Mouse (Mus musculus): ENCODE measurements around the gene Tekt3. TPM values are rescaled to one million over a fixed set of nuclear protein-coding genes. Genes with fewer than 3 reads are reported as not detected.
A peak's percentile ranks its signal among the peaks of the same experiment; 100 is the strongest.

Tekt3 gene
- polyA plus RNA-seq, 1 experiment = not detected

DNA sequence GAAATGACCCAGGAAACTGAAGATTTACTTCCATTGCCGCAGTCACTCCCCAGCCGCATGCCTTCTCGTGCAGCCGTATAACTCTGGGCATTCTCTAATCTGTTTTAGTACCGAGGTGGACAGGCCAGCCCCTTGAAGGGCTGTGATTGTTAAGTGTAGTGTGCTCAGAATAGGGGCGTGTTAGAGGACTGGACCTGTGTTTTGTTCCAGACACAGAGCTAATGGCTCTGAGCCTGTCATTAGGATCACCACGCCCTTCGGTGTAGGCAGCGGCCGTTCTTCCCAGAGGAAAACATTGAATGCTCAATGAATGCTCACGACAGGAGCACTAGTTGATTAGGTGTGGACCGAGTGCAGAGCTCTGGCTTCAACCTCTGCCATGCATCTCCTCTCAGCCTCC lies 68.4 kb downstream of the Tekt3 start:
- Histone ChIP-seq H3K27ac (ENCODE audit: insufficient read depth, low read length) (no peak overlapping the region), H3K4me3 (ENCODE audit: insufficient read depth, low read length) (no peak overlapping the region), H3K4me1 (ENCODE audit: control insufficient read depth, insufficient read depth, low read length) (peaks cover 10% of the 10 kb centered on the region)
- TF ChIP-seq POLR2A (IDR thresholded peaks at IDR 0.05; ENCODE audit: low read depth, low read length) (no peak), CTCF (IDR thresholded peaks at IDR 0.05; ENCODE audit: borderline replicate concordance, insufficient read depth, low read length) (no peak)

DNA sequence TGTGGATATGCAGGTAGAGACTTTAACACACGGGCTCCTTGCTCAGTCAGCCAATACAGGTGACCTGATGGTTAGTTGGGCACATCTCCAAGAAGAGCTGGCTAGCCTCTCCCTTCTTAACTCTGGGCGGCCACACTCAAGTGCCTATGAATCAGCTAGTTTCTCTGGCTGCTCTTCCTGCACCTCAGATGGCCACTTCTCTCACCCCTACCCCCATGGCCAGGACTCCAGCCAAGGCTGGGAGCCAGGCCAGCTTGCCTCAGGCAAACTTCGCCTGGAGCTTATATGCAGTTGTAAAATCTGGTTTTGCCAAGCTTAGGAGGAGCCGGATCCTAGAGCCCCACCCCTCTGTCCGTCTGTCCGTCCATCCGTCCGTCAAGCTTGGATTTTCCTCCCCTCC lies 69.0 kb downstream of the Tekt3 start:
- TF ChIP-seq POLR2A (IDR thresholded peaks at IDR 0.05; ENCODE audit: low read depth, low read length) (no peak), CTCF (IDR thresholded peaks at IDR 0.05; ENCODE audit: borderline replicate concordance, insufficient read depth, low read length) (no peak)
- peak overlapping the region; percentile 38; the same call in 1 of the 2 replicates for H3K27ac ChIP-seq (ENCODE audit: insufficient read depth, low read length)
- H3K4me1 ChIP-seq (ENCODE audit: control insufficient read depth, insufficient read depth, low read length) = peaks cover 14% of the 10 kb centered on the region
- H3K4me3 ChIP-seq (ENCODE audit: insufficient read depth, low read length) = peak overlapping the region; percentile 77

DNA sequence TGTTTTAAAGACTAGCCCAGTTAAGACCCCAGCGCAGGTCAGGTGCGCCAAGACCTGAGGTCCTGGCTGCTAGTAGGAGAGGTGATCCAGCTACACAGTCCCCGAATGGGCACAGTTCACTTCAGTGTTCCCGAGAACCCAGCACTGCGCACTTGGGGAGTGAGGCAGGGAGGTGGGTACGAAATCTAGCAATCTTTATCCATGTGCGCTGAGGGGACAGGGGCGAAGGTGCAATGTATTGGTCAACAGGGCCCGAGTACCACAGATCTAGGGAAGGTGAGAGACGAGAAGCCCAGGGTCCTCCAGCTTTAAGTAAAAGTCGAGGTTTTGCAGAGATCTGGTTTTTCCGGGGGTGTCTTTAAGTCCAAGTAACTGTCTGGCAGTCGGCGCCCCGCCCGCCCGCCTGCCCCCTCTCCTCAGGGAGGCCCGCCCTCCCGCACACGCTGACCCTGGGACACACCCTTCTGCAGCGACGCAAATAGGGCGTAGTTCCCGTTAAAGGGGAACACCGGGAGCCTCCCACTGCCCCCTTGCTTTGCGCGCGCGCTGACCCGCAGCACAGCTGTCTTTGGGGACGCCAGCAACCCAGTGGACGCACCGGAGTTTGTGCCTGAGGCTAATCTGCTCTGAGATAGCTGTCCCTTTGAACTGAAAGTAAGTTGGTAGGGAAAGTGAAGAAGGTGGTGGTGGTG lies 69.7 kb downstream of the Tekt3 start:
- peak overlapping the region; percentile 77 for H3K4me3 ChIP-seq (ENCODE audit: insufficient read depth, low read length)
- TF ChIP-seq CTCF (IDR thresholded peaks at IDR 0.05; ENCODE audit: borderline replicate concordance, insufficient read depth, low read length) (no peak), POLR2A (IDR thresholded peaks at IDR 0.05; ENCODE audit: low read depth, low read length) (peak; percentile 83)
- H3K4me1 ChIP-seq (ENCODE audit: control insufficient read depth, insufficient read depth, low read length) = peaks cover 14% of the 10 kb centered on the region
- H3K27ac ChIP-seq (ENCODE audit: insufficient read depth, low read length) = peak overlapping the region; percentile 60

DNA sequence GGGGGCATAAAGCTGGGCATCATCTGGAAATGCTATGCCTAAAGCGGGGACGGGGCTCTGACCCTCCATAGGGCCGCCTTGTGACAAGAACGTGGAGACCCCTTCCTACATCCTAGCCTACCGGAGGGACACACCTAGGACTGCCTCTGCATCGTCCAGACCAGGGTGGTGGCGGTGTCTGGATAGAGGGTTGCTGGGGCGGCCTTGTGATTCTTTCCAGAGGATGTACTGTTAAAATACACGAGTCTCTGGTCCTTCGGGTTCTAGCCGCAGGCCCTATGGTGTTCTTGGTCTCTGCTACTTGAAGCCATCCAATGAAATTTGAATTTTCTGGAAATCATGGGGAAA lies 70.2 kb downstream of the Tekt3 start:
- Histone ChIP-seq H3K4me1 (ENCODE audit: control insufficient read depth, insufficient read depth, low read length) (peaks cover 14% of the 10 kb centered on the region), H3K27ac (ENCODE audit: insufficient read depth, low read length) (peak overlapping the region; percentile 60), H3K4me3 (ENCODE audit: insufficient read depth, low read length) (peak overlapping the region; percentile 77)
- TF ChIP-seq POLR2A (IDR thresholded peaks at IDR 0.05; ENCODE audit: low read depth, low read length) (no peak), CTCF (IDR thresholded peaks at IDR 0.05; ENCODE audit: borderline replicate concordance, insufficient read depth, low read length) (no peak)

DNA sequence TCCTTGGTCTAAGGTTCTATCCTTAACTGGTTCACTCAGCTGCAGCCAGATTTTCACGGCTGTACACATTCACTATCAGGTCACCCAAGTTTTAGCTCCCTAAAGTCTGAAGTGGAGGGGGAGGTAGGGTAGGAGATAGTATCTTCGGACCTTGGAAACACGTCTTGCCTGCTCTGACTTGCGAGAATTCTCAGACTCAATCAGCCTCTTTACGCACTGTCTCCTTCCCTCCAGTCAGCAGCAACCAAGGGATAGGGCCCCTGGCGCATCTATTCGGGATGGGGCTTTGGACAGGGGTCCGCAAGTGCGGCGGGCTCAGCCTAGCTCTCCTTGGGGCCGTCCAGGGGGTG lies 70.7 kb downstream of the Tekt3 start:
- TF ChIP-seq POLR2A (IDR thresholded peaks at IDR 0.05; ENCODE audit: low read depth, low read length) = peak; percentile 40
- no peak for TF ChIP-seq CTCF (IDR thresholded peaks at IDR 0.05; ENCODE audit: borderline replicate concordance, insufficient read depth, low read length)
- H3K4me1 ChIP-seq (ENCODE audit: control insufficient read depth, insufficient read depth, low read length) = peaks cover 14% of the 10 kb centered on the region
- peak overlapping the region; percentile 60 for H3K27ac ChIP-seq (ENCODE audit: insufficient read depth, low read length)
- peak overlapping the region; percentile 77 for H3K4me3 ChIP-seq (ENCODE audit: insufficient read depth, low read length)

DNA sequence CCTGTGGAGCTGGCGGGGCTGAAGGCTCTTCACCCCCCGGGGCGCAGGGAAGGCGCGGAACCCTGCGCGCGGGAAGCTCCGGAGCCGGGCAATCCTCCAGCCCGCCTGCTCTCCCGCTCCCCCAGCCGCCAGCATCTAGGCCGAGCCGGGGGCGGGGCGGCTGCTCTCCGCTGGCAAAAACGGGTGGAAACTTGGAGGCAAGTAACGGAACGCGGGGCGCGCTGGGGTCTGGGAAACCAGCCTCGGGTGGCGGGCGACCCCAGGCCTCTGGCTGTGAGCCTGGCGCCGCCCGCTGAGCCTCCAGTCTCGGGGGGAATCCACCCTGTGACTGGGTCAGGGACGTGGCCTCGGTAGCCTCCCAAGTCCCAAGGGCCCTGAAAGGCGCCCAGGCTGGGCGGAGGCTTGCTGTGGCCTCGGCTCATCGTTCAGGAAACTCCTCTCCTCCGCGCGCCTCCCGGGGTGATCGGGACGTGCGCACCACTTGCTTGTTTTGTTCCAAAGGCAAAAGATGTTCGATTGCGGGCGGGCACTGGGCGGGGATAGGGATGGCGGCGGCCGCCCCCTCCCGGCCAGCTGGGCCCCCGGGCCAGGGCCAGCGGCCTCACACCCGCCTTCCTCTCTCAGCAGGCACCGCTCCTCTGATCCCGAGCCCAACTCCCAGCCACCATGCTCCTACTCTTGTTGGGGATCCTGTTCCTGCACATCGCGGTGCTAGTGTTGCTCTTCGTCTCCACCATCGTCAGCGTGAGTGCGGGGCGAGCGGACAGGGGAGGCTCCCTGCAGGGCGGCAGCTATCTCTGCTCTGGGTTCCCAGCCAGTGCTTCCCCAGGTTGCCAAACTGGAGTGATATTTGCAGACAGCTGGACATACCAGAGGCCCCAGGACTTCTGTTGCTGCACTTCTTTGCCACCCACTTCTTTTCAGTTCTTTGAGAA lies 71.3 kb downstream of the Tekt3 start:
- Histone ChIP-seq H3K27ac (ENCODE audit: insufficient read depth, low read length) (peak overlapping the region; percentile 60), H3K4me3 (ENCODE audit: insufficient read depth, low read length) (peak overlapping the region; percentile 77), H3K4me1 (ENCODE audit: control insufficient read depth, insufficient read depth, low read length) (peaks cover 14% of the 10 kb centered on the region)
- no peak for TF ChIP-seq CTCF (IDR thresholded peaks at IDR 0.05; ENCODE audit: borderline replicate concordance, insufficient read depth, low read length)
- peak; percentile 84 for TF ChIP-seq POLR2A (IDR thresholded peaks at IDR 0.05; ENCODE audit: low read depth, low read length)

DNA sequence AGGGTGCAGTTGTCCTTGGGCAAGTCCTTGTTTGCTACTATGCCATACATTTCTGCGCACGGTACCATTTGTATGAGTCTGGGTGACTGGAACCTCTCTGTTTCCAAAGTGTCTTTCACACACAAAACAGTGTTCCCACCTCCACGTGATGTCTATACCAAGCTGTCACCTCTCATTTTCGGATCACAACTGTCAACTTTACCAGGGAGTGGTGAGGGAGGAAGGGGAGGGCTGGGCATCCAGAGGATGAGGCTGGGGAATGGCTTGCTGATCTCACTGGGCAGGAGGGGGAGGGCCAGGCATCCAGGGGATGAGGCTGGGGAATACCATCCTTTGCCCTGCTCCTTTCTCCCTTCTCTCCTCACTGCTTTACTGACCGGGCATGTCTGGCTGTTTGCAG lies 72.6 kb downstream of the Tekt3 start:
- peaks cover 14% of the 10 kb centered on the region for H3K4me1 ChIP-seq (ENCODE audit: control insufficient read depth, insufficient read depth, low read length)
- H3K4me3 ChIP-seq (ENCODE audit: insufficient read depth, low read length) = no peak overlapping the region
- no peak overlapping the region for H3K27ac ChIP-seq (ENCODE audit: insufficient read depth, low read length)
- TF ChIP-seq CTCF (IDR thresholded peaks at IDR 0.05; ENCODE audit: borderline replicate concordance, insufficient read depth, low read length) (no peak), POLR2A (IDR thresholded peaks at IDR 0.05; ENCODE audit: low read depth, low read length) (no peak)

DNA sequence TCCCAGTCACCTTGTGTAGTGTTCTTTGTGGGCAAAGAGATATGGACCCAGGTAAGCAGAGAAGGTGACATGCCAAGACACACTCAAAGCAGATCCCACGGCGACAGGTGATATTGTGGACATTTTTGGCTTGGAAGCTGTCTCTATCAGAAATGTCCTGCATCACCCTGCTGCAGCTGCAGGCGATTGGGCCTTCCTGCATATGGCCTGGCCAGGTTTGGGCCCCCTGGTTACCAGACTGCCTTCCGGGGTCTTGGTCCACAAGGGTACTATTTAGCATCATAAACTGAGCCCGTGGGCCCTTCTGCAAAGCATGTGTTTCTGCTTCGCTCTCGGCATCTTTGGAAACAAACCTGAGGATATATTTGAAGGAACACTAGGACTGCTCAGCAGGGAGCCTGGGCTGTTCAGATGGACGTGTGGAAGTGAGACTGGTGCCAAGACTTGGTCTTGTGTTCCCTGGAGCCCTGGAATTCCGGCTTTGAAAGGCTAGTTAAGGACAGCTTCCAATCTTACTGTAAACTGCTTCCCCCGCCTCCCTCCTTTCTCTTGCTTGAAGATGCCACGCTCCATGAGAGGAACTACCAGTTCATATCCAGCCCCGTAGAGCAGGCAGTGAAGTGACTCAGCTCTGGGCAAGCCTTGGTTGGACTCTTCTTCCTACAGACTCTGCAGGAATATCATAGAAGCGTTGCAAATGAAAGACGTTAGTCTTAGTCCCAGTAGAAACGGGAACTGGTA lies 73.5 kb downstream of the Tekt3 start:
- H3K4me1 ChIP-seq (ENCODE audit: control insufficient read depth, insufficient read depth, low read length) = peaks cover 14% of the 10 kb centered on the region
- no peak overlapping the region for H3K4me3 ChIP-seq (ENCODE audit: insufficient read depth, low read length)
- peak overlapping the region; percentile 58 for H3K27ac ChIP-seq (ENCODE audit: insufficient read depth, low read length)
- no peak for TF ChIP-seq CTCF (IDR thresholded peaks at IDR 0.05; ENCODE audit: borderline replicate concordance, insufficient read depth, low read length)
- no peak for TF ChIP-seq POLR2A (IDR thresholded peaks at IDR 0.05; ENCODE audit: low read depth, low read length)

DNA sequence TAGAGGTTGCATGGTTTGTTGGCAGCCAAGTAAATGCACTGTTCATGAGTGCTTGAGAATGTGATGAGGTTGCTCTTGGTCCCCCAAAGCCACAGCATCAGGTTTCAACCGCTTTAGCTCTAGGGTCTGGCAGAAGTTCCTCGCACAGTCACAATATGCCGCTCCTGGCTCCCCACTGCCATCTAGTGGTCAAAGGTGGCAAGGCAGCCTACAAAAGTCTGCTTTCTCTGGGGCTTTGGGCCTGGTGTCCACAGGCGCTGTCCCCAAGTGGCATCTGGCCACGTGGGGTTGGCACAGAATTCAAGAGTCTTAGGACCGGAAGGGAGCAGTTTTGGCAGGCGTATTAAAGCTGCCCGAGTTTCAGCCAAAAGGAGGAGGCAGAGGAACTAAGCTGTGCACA lies 74.2 kb downstream of the Tekt3 start:
- Histone ChIP-seq H3K27ac (ENCODE audit: insufficient read depth, low read length) (peak overlapping the region; percentile 58), H3K4me1 (ENCODE audit: control insufficient read depth, insufficient read depth, low read length) (peaks cover 14% of the 10 kb centered on the region), H3K4me3 (ENCODE audit: insufficient read depth, low read length) (no peak overlapping the region)
- TF ChIP-seq CTCF (IDR thresholded peaks at IDR 0.05; ENCODE audit: borderline replicate concordance, insufficient read depth, low read length) (peak; percentile 90), POLR2A (IDR thresholded peaks at IDR 0.05; ENCODE audit: low read depth, low read length) (no peak)

All from embryonic fibroblast, embryonic 13.5 days (primary cell).